Mouse (Mus musculus) kidney, embryonic 14.5 days (tissue): ENCODE measurements around the gene Mkln1. TPM values are rescaled to one million over a fixed set of nuclear protein-coding genes. Genes with fewer than 3 reads are reported as not detected.
"Not testable (repeated sequence)": the region's sequence is repeated elsewhere in the genome, so short reads cannot be mapped to it uniquely, and the experiment has no call there.

Experiments
- ATAC-seq: fragments of 200-750 bp; cut with Nextera tagmentation; 2 replicates; pipeline ENCODE4 v1.8.0; 2017; ENCODE audit warnings: moderate number of reproducible peaks, mild to moderate bottlenecking, moderate TSS enrichment, moderate library complexity; ENCODE audit not compliant: low FRiP score, low TSS enrichment
- H3K27ac ChIP-seq: fragments of 300-500 bp; sonication (generic); 2 replicates; pipeline ENCODE4 v1.5.1; 2014; ENCODE audit warnings: low read depth, mild to moderate bottlenecking, low read length, moderate library complexity, mixed read lengths
- H3K27me3 ChIP-seq: fragments of 300-500 bp; sonication (generic); 2 replicates; pipeline ENCODE4 v1.6.1; 2014; ENCODE audit warnings: mild to moderate bottlenecking, low read length; ENCODE audit not compliant: control insufficient read depth, insufficient read depth
- H3K36me3 ChIP-seq: fragments of 300-500 bp; sonication (generic); 2 replicates; pipeline ENCODE4 v1.6.1; 2014; ENCODE audit warnings: low read length, mixed read lengths; ENCODE audit not compliant: control insufficient read depth, insufficient read depth
- H3K4me1 ChIP-seq: fragments of 300-500 bp; sonication (generic); 2 replicates; pipeline ENCODE4 v1.6.1; 2014; ENCODE audit warnings: low read length, mixed read lengths; ENCODE audit not compliant: control insufficient read depth, insufficient read depth
- H3K4me2 ChIP-seq: fragments of 300-500 bp; sonication (generic); replicated peaks from 2 replicates; pipeline ENCODE4 v1.6.1; 2014; ENCODE audit warnings: low read depth, mild to moderate bottlenecking, low read length
- H3K4me3 ChIP-seq: fragments of 300-500 bp; sonication (generic); 2 replicates; pipeline ENCODE4 v1.5.1; 2014; ENCODE audit warnings: mild to moderate bottlenecking, low read length
- H3K9ac ChIP-seq: fragments of 300-500 bp; sonication (generic); 2 replicates; pipeline ENCODE4 v1.6.1; 2014; ENCODE audit warnings: low read depth, mild to moderate bottlenecking, low read length, moderate library complexity
- H3K9me3 ChIP-seq: fragments of 300-500 bp; sonication (generic); 2 replicates; pipeline ENCODE4 v1.6.1; 2016; ENCODE audit warnings: low read length; ENCODE audit not compliant: control insufficient read depth
- WGBS: fragments of 180-500 bp; shearing (Covaris S2); extraction: QIAGEN DNeasy Blood & Tissue Kit; methylation state at CpG from one replicate; pipeline ENCODE4 v1.1.7; 2014; 5-methylcytosine and 5-hydroxymethylcytosine counted together
- polyA plus RNA-seq: library from polyadenylated mRNA; unstranded; fragments of >200 nt; fragmentation: Nextera tagmentation; extraction: Ambion mirVana; gene quantifications from 2 replicates; pipeline ENCODE4 v1.2.1, GENCODE M21; 2014

Gene Mkln1
- polyA plus RNA-seq, 1 experiment from 2014 or later, result 212 TPM

DNA sequence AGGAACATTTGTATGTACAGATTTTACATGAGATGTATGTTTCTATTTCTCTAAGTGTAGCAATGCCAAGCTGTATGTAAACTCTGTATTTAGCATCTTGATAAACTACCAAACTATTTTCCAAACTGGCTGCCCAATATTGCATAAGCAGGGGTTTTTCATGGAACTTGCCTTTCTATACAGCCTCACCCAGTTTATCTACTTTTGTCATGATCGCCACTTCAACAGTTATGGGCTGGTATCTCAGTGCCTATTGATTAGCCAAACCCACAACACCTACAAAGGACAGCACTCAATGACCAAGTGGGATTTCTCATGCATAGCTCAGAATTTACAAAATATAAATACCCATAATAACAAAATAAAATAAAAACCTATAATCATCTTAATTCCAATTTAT is 139.6 kb downstream of the Mkln1 start:
- Histone ChIP-seq H3K9me3 (no peaks in the 10 kb centered on the region), H3K4me3 (no peak overlapping the region), H3K27ac (no peak overlapping the region), H3K27me3 (no peaks in the 10 kb centered on the region), H3K36me3 (no peaks in the 10 kb centered on the region), H3K4me1 (no peaks in the 10 kb centered on the region), H3K9ac (no peak overlapping the region), H3K4me2 (no peak overlapping the region)
- ATAC-seq, result no peak
- 97% methylated on average over 1 of the region's 1 CpGs for WGBS

DNA sequence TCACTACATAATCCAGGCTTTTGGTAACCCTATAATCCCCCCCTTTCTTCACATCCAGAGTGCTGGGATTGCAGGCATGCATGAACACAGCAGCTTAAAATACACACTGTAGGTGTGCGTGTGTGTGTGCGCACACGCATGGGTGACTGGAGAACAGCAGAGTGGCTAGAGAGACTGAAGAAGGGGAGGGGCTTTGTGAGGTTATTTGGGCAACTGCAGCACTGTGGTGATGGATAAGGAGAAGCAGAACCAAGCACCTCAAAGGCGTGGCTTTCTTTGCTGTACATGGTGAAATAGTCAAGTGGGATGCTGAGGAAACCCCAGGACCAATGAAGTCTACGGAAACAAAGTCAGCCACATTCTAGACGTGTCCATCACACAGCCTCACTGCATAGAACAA is 141.5 kb downstream of the Mkln1 start:
- Histone ChIP-seq H3K9me3 (no peaks in the 10 kb centered on the region), H3K4me3 (no peak overlapping the region), H3K4me2 (no peak overlapping the region), H3K9ac (no peak overlapping the region), H3K36me3 (no peaks in the 10 kb centered on the region), H3K27me3 (no peaks in the 10 kb centered on the region), H3K4me1 (no peaks in the 10 kb centered on the region), H3K27ac (no peak overlapping the region)
- 82% methylated on average over 6 of the region's 6 CpGs for WGBS
- ATAC-seq, result no peak

DNA sequence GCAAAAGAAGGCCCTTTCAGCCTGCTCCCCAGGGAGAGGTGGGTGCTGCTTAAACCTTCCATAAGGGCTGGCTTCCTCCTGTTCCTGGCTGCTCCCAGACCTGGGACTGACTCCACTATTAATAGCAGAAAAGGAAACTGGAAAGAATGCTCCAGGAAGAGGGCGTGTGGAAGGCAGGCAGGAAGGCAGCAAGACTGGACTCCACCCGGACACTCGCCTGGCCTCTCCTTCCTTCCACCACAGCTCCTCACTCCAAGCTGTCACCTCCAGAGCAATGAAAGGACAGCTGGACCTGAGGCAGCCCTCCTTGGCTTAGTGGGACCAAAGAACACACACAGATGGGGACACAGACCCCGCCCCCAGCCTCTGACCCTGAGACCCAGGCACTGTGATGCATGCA is 145.8 kb downstream of the Mkln1 start:
- Histone ChIP-seq H3K36me3 (no peaks in the 10 kb centered on the region), H3K4me1 (no peaks in the 10 kb centered on the region; the same call in 1 of the 2 replicates), H3K4me2 (no peak overlapping the region), H3K9me3 (no peaks in the 10 kb centered on the region), H3K27ac (peak overlapping the region; percentile 37; the same call in 1 of the 2 replicates), H3K9ac (no peak overlapping the region), H3K27me3 (no peaks in the 10 kb centered on the region), H3K4me3 (no peak overlapping the region)
- ATAC-seq, result no peak
- 38% methylated on average over 4 of the region's 4 CpGs for WGBS

DNA sequence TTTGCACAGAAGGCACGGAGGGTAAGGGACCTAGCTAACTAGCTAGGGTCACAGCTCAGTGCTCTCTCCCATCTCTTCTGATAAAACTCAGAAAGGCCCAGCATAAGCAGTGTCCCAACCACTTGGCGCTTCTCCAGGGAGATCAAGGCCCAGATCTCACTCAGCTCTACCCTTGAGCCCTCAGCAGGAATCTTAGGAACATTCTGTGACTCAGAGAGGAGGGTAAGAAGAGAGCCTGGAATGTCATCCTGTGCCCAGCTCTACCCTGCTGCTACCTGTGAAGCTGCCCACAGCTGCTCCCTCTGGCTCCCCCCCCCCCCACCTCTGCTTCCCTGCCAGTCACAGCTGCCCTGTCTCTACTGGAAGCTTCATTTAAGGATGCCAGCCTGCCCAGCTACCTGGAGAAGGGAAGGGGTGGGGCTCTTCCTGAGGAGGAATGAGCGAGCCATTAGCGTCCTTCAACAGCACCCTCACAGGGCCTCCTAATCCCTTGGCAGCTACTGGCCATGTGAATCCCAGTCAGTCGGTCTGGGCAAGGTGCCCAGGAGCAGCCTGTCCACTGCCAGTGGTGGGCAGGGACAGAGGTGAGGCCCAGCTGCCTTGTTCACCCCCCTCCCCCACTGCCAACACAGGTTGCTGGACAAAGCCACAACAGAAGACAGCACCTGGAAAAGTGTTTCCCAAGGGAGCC is 151.0 kb downstream of the Mkln1 start:
- no peak overlapping the region for H3K27ac ChIP-seq
- peaks cover 3% of the 10 kb centered on the region; the same call in 1 of the 2 replicates for H3K27me3 ChIP-seq
- H3K36me3 ChIP-seq, result no peaks in the 10 kb centered on the region
- H3K9ac ChIP-seq, result no peak overlapping the region
- no peak for ATAC-seq
- no peaks in the 10 kb centered on the region for H3K9me3 ChIP-seq
- H3K4me1 ChIP-seq, result peaks cover 6% of the 10 kb centered on the region; the same call in 1 of the 2 replicates
- H3K4me2 ChIP-seq, result no peak overlapping the region
- 42% methylated on average over 5 of the region's 5 CpGs for WGBS
- no peak overlapping the region for H3K4me3 ChIP-seq

DNA sequence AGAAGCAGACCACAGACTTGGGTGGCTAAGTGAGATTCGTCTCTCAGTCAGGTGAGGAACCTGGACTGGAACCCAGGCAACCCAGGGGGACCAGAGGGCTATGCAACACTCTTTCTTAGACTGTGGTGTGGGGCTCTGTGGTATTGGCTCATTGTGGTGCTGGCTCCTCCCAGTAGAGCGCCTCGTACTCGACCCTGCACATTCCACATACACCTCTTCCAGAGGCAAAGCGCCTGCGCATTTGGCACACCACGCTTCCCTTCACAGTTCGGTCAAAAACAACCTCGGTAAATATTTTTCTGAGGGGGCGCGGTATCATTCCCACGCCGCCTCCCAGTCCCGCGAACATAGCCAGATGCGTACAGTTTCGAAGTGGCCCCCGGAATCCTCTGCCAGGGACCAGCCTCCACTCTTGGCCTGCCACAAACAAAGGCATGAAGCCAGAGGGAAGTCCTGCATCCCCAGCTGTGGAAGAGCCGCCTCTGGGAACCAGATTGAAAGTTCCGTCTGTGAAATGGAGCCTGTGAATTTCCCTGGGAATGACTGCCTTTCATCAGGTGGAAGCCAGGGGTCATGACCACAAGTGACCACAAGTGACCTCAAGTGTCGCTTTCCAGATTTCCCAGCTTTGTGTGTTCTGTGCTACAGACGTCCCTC is 152.5 kb downstream of the Mkln1 start:
- no peak for ATAC-seq
- Histone ChIP-seq H3K27me3 (peaks cover 3% of the 10 kb centered on the region; the same call in 1 of the 2 replicates), H3K9me3 (no peaks in the 10 kb centered on the region), H3K4me2 (no peak overlapping the region), H3K4me3 (no peak overlapping the region), H3K9ac (no peak overlapping the region), H3K4me1 (peaks cover 6% of the 10 kb centered on the region; the same call in 1 of the 2 replicates), H3K27ac (no peak overlapping the region), H3K36me3 (no peaks in the 10 kb centered on the region)
- WGBS, result 75% methylated on average over 22 of the region's 22 CpGs

DNA sequence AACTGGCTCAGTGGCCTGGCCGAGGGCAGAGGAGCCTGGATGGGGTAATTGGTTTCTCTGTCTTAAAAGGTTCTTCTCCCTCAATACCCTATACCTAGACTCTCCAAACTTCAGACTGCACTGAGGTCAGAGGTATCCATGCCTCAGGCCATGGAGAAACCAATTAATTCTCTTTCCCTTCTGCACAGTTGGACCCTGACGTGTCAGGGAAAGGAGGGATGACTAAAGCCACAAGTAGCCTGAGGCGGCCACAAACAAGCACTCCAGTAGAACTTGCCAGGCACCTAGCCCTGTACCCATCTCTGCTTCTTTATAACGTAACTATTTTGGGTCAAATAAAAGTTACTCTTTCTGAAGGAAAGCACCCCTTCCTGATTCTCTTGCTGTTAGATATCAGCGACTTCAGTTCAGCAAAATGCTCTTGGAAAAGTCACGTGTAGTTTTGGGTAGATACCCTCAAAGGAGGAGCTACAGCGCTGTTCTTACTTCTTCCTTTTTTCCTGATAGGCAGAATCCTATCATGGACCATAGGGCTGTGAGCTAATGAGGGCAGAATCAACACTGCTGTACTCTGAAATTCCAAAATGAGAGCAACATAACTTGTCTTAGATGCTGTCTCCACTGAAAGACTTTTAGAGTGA is 158.0 kb downstream of the Mkln1 start:
- Histone ChIP-seq H3K4me2 (no peak overlapping the region), H3K9me3 (no peaks in the 10 kb centered on the region), H3K27ac (no peak overlapping the region), H3K36me3 (no peaks in the 10 kb centered on the region), H3K4me1 (peaks cover 7% of the 10 kb centered on the region; the same call in 1 of the 2 replicates), H3K9ac (no peak overlapping the region), H3K4me3 (no peak overlapping the region), H3K27me3 (peaks cover 22% of the 10 kb centered on the region)
- 83% methylated on average over 7 of the region's 7 CpGs for WGBS
- ATAC-seq, result no peak

DNA sequence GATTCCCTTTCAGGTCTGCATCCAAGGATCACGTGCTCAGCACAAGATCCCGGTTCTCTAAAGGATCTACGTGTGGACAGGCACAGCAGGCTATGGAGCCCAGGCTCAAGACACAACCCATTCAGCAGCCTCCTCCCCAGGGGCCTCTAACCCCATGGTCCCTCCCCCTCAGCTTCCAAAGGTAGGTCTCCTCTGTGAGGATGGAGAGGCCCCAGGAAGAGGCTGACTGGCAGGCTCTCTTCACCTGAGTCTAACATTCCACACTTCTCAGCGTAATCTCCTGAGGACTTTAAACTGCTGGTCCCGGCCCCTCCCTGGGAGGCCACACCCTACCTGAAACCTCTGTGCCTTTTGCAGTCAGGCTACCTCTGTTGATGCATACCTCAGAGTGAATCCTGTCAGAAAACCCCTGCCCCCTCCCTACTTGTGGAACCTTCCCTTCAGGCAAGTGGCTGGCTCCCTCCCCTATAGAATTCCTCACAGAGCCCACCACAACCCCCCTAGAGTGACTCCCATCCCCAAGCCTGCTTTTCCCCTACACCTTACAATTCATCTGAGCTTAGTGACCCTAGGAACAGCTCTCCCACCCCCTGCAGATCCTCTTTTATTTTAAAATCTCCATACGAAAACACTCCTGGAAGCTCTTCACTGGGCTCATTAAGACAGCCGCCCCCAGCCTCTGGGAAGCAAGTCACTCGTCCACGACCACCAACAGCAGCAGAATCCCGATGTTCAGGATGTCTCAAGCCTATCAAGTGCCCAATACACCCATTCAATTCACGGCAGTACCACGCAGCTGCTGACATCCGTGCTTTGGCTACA is 161.8 kb downstream of the Mkln1 start:
- Histone ChIP-seq H3K27ac (no peak overlapping the region), H3K27me3 (peaks cover 51% of the 10 kb centered on the region), H3K36me3 (no peaks in the 10 kb centered on the region), H3K9me3 (no peaks in the 10 kb centered on the region), H3K4me2 (peak overlapping the region; percentile 17), H3K9ac (0 out of 2 replicates have a peak overlapping the region, but pooled peaks have one; percentile 12), H3K4me1 (peaks cover 16% of the 10 kb centered on the region), H3K4me3 (peak overlapping the region; percentile 7; the same call in 1 of the 2 replicates)
- 16% methylated on average over 13 of the region's 13 CpGs for WGBS
- ATAC-seq, result no peak

DNA sequence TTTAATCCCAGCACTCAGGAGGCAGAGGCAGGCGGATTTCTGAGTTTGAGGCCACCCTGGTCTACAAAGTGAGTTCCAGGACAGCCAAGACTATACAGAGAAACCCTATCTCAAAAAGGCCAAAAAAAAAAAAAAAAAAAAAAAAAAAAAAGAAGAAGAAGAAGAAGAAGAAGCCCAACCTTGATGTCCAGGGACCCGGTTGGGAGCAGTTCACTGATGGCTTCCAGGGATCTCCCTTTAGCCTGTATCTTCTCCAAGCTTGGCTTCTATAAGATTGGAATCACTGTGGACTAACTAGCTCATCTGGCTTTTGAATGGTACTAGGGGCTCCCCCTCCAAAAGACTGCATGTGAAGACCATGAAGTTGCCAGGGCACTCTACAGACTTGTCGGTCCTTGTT is 163.4 kb downstream of the Mkln1 start:
- peak overlapping the region; percentile 93 for H3K4me2 ChIP-seq
- H3K4me3 ChIP-seq, result peak overlapping the region; percentile 61
- peaks cover 54% of the 10 kb centered on the region for H3K27me3 ChIP-seq
- ATAC-seq, H3K27ac ChIP-seq, H3K36me3 ChIP-seq, H3K9me3 ChIP-seq: not testable (repeated sequence)
- 65% methylated on average over 3 of the region's 3 CpGs for WGBS
- peak overlapping the region; percentile 70; the same call in 1 of the 2 replicates for H3K9ac ChIP-seq
- H3K4me1 ChIP-seq, result peaks cover 16% of the 10 kb centered on the region
